Mouse (Mus musculus) heart, embryonic 13.5 days (tissue): ENCODE data around the gene Nfib. TPM values are rescaled to one million over a fixed set of nuclear protein-coding genes. Genes with fewer than 3 reads are reported as not detected.

Experiments
- ATAC-seq: fragments of 200-750 bp; cut with Nextera tagmentation; 2 replicates; pipeline ENCODE4 v1.8.0; 2017; ENCODE audit warnings: moderate TSS enrichment; ENCODE audit not compliant: insufficient number of reproducible peaks, low FRiP score, low TSS enrichment; ENCODE audit errors: extremely low read depth
- H3K27ac ChIP-seq: fragments of 300-500 bp; sonication (generic); replicated peaks from 2 replicates; pipeline ENCODE4 v1.5.1; 2015; ENCODE audit warnings: moderate library complexity, mild to moderate bottlenecking, inconsistent platforms
- H3K27me3 ChIP-seq: fragments of 300-500 bp; sonication (generic); replicated peaks from 2 replicates; pipeline ENCODE4 v1.6.1; 2015; ENCODE audit warnings: mild to moderate bottlenecking, inconsistent platforms
- H3K36me3 ChIP-seq: fragments of 300-500 bp; sonication (generic); 2 replicates; pipeline ENCODE4 v1.6.1; 2015; ENCODE audit warnings: mild to moderate bottlenecking, inconsistent platforms
- H3K4me1 ChIP-seq: fragments of 300-500 bp; sonication (generic); 2 replicates; pipeline ENCODE4 v1.6.1; 2015; ENCODE audit warnings: inconsistent platforms
- H3K4me2 ChIP-seq: fragments of 300-500 bp; sonication (generic); 2 replicates; pipeline ENCODE4 v1.6.1; 2015; ENCODE audit warnings: inconsistent platforms, mild to moderate bottlenecking, moderate library complexity
- H3K4me3 ChIP-seq: fragments of 300-500 bp; sonication (generic); 2 replicates; pipeline ENCODE4 v1.5.1; 2015; ENCODE audit warnings: moderate library complexity, mild to moderate bottlenecking, inconsistent platforms
- H3K9ac ChIP-seq: fragments of 300-500 bp; sonication (generic); 2 replicates; pipeline ENCODE4 v1.6.1; 2015; ENCODE audit warnings: inconsistent platforms, mild to moderate bottlenecking, moderate library complexity
- H3K9me3 ChIP-seq: fragments of 300-500 bp; sonication (generic); 2 replicates; pipeline ENCODE4 v1.6.1; 2016; ENCODE audit warnings: inconsistent platforms
- WGBS: fragments of 180-500 bp; shearing (Covaris S2); methylation state at CpG from one replicate; pipeline ENCODE4 v1.1.7; 2015; ENCODE audit warnings: mixed read lengths; 5-methylcytosine and 5-hydroxymethylcytosine counted together
- polyA plus RNA-seq: library from polyadenylated mRNA; unstranded; fragments of >200 nt; fragmentation: Nextera tagmentation; extraction: Ambion mirVana; gene quantifications from 2 replicates; pipeline ENCODE4 v1.2.1, GENCODE M21; 2015

Gene Nfib
- polyA plus RNA-seq, 1 experiment from 2014 or later, result 53.0 TPM

DNA sequence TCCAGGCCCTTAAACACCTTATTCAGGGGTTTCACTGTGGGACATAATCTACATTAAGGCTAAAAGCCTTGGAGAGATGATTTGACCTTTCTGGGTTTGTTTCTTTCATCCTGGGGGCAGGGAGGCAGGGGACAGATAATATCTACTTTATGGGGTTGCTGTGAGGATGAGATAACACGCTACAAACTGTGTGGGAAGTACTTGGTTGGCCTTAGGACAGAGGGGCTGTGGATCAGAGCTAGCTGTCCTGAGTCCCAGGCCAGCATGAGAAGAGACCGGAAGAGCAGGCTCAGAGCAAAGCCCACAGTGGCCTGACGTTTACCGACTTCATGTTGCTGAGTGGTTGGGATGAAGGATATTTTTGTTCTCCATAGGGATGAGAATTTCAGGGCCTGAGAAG, 81.7 kb downstream of the Nfib start:
- Histone ChIP-seq H3K27me3 (no peaks in the 10 kb centered on the region), H3K36me3 (no peaks in the 10 kb centered on the region), H3K9ac (no peak overlapping the region), H3K9me3 (no peaks in the 10 kb centered on the region), H3K4me3 (no peak overlapping the region), H3K4me2 (no peak overlapping the region), H3K4me1 (peaks cover 32% of the 10 kb centered on the region), H3K27ac (peak overlapping the region; percentile 81)
- ATAC-seq, result no peak
- 51% methylated on average over 4 of the region's 4 CpGs for whole genome bisulfite sequencing

DNA sequence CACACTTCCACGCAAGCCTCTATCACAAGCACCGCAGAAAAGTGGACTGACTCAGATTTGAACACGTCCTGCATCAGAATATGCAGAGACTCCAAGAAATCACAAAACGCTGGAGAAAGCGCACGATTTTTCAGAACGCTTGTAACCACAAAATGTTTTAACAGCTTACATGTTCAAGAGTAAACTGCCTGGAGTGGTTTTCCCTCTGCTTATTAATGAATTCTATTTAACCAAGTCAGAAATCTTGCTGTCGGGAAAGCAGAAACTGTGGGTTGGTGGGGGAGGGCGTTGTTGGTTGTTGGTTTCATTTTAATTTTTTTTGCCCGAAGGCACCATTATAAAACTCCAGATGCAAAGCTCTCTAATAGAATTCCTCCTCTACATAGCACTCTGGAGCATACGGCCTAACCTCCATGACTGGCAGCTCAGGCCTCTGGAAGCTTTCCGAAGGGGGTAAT, 82.4 kb downstream of the Nfib start:
- no peak for ATAC-seq
- 64% methylated on average over 12 of the region's 12 CpGs for WGBS
- H3K27ac ChIP-seq, result peak overlapping the region; percentile 81
- H3K36me3 ChIP-seq, result no peaks in the 10 kb centered on the region
- peaks cover 37% of the 10 kb centered on the region for H3K4me1 ChIP-seq
- peak overlapping the region; percentile 51 for H3K4me2 ChIP-seq
- 0 out of 2 replicates have a peak overlapping the region, but pooled peaks have one; percentile 24 for H3K9ac ChIP-seq
- H3K27me3 ChIP-seq, result no peaks in the 10 kb centered on the region
- no peak overlapping the region for H3K4me3 ChIP-seq
- no peaks in the 10 kb centered on the region for H3K9me3 ChIP-seq

DNA sequence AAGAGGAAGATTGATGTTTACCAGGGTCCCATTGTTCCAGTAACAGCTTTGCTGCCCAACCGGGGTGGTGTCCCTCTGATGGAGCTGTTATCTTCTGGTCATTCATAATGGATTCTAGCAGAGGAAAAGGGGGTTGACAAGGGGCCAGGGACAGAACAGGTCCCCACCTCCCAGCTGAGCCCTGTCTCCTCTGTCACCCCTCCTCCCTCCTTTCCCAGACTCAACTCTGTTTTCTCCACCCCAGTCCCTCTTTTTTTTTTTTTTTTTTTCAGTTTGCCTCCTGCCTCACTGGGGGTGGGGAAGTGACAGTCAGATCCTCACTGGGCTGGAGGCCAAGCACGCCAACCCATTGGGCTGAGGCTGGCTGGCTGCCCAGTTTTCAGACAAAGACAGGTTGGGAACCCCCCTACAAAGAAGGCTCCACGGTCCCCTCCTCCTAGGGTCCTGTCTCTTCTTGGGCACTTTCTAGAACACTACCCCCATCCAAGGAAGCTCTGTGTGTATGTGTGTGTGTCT, 83.2 kb downstream of the Nfib start:
- Histone ChIP-seq H3K4me1 (peaks cover 45% of the 10 kb centered on the region), H3K4me2 (peak overlapping the region; percentile 51), H3K9me3 (no peaks in the 10 kb centered on the region), H3K27me3 (no peaks in the 10 kb centered on the region), H3K36me3 (no peaks in the 10 kb centered on the region), H3K4me3 (peak overlapping the region; percentile 11; the same call in 1 of the 2 replicates), H3K9ac (peak overlapping the region; percentile 61), H3K27ac (peak overlapping the region; percentile 81)
- ATAC-seq, result peak; percentile 72
- WGBS, result 0% methylated on average over 3 of the region's 3 CpGs

DNA sequence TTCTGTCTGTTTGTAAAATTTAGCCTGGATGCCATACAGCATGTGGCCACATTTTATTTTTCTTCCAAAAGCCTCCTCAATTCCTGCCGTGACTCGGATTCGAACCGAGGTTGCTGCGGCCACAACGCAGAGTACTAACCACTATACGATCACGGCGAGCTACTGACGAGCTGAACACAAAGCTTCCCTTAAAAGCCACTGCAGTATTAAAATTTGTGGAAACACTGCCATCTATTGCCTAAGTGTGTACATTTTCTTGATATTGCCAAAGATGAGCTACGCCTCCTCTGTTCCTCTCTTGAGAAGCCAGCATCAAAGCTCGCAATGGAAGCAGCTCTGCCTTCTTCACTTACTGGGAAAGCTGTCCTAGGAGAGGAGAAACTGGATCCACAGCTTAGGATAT, 86.0 kb downstream of the Nfib start:
- H3K9ac ChIP-seq, result no peak overlapping the region
- H3K4me2 ChIP-seq, result no peak overlapping the region
- no peaks in the 10 kb centered on the region for H3K36me3 ChIP-seq
- 57% methylated on average over 12 of the region's 12 CpGs for WGBS
- peaks cover 46% of the 10 kb centered on the region for H3K4me1 ChIP-seq
- no peaks in the 10 kb centered on the region for H3K27me3 ChIP-seq
- H3K9me3 ChIP-seq, result no peaks in the 10 kb centered on the region
- no peak overlapping the region for H3K27ac ChIP-seq
- no peak overlapping the region for H3K4me3 ChIP-seq
- no peak for ATAC-seq

DNA sequence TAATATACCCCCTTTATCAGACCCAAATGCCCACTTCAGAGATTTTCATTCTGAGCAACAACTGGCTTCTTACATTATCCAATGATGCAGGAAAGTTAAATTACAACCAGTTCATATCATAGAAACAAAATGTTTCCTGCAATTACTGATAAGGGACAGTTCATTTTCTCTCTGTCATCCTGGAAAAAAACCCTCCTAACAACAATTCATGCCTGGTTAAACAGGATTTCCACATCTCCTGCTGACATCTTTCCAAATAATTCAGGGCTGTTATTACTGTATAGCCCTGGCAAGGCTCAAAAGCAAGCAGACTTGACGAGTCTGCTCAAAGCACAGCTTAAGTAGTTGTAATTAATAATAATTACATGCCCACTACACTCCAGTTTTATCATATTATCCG, 86.5 kb downstream of the Nfib start:
- Histone ChIP-seq H3K4me2 (no peak overlapping the region), H3K27me3 (no peaks in the 10 kb centered on the region), H3K27ac (no peak overlapping the region), H3K4me3 (no peak overlapping the region), H3K9ac (no peak overlapping the region), H3K36me3 (no peaks in the 10 kb centered on the region), H3K9me3 (no peaks in the 10 kb centered on the region), H3K4me1 (peaks cover 48% of the 10 kb centered on the region)
- no peak for ATAC-seq
- WGBS, result 55% methylated on average over 2 of the region's 2 CpGs

DNA sequence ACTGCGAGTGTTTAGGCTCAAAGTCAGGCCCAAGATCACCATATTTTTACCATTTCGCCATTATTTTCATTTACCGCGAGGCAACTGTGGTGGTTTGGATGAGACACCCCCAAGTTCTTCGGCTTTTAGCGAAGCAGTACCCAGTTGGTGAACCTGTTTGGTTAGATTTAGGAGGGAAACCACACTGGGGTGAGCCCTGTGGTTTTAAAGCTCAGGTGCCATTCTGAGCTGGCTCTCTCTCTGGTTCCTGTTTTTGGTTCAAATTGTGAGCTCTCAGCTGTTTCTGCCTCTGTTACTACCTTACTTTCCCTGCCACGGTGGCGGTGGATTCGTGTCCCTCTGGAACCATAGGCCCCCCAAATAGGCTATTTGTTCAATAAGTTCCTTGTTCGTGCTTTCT, 88.3 kb downstream of the Nfib start:
- Histone ChIP-seq H3K4me2 (no peak overlapping the region), H3K4me3 (no peak overlapping the region), H3K4me1 (peaks cover 35% of the 10 kb centered on the region), H3K9ac (no peak overlapping the region), H3K36me3 (no peaks in the 10 kb centered on the region), H3K27ac (no peak overlapping the region), H3K9me3 (no peaks in the 10 kb centered on the region), H3K27me3 (no peaks in the 10 kb centered on the region)
- 83% methylated on average over 10 of the region's 10 CpGs for WGBS
- ATAC-seq, result no peak

- Histone ChIP-seq H3K4me2 (no peak overlapping the region), H3K36me3 (no peaks in the 10 kb centered on the region), H3K9me3 (no peaks in the 10 kb centered on the region), H3K27me3 (no peaks in the 10 kb centered on the region), H3K4me3 (no peak overlapping the region), H3K4me1 (peaks cover 24% of the 10 kb centered on the region), H3K27ac (no peak overlapping the region), H3K9ac (no peak overlapping the region)
- no peak for ATAC-seq
- 83% methylated on average over 5 of the region's 5 CpGs for WGBS
Measured at GRCm38 (mm10) chr4:82615712-82616111, 89.8 kb downstream of the Nfib start.

DNA sequence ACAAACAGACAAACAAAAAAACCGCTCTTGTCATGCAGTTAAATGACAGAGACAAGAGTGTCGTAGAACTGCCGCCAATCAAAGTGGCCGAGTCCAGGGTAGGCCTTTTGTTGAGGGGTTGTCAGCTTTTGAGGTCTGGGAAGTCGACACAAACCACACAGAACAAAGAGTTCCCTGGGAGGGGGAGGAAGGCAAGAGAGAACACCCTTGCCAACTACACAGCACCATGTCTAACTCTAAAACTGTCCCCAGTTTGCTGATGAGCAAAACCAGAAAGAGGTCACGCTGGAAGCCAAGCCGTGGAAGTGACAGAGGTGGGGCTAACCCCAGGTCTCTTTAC, 91.1 kb downstream of the Nfib start:
- no peak overlapping the region for H3K4me3 ChIP-seq
- H3K4me1 ChIP-seq, result peaks cover 26% of the 10 kb centered on the region
- no peaks in the 10 kb centered on the region for H3K36me3 ChIP-seq
- H3K9me3 ChIP-seq, result no peaks in the 10 kb centered on the region
- H3K9ac ChIP-seq, result peak overlapping the region; percentile 42; the same call in 1 of the 2 replicates
- 51% methylated on average over 7 of the region's 7 CpGs for WGBS
- H3K27me3 ChIP-seq, result no peaks in the 10 kb centered on the region
- H3K27ac ChIP-seq, result no peak overlapping the region
- no peak overlapping the region for H3K4me2 ChIP-seq
- no peak for ATAC-seq

DNA sequence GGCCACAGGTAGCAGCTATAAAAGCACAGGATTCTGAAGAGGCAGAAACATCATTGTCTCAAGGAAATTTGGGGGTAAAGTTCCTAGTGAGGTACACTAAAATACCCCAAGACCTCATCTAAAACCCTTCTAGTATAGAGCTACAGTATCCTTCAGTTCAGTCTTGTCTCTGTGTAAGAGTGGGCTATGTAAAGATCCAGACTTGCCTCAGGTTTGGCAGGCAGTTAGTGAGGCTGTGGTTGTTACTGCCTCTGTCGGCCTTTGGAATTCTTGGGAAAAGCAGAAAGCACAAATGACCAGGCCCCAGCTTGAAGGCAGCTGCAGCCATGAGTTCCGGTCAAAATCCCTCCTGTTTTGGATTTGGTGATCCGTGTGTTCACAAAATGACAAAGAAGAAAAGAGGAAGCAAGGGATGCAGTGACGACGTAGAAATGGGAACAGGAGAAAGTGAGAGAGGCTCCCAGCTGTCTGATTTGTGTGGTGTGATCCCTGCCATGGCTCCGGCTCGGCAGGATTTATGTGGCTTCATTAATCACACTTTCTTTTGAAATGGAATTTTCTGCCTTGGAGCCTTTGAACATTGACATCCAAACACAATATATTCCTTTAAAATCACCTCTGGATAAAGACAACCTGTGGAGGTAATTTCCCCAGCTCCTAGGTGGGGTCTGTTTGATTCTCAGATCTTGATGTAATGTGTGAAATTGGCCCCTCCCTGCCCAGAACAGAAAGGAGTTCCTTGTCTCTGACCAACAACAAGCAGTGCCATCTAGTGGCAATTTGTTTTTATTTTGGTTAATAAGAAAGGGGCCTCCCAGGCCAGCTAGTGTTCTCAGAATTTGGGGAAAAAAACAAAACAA, 91.7 kb downstream of the Nfib start:
- no peak for ATAC-seq
- H3K27me3 ChIP-seq, result no peaks in the 10 kb centered on the region
- H3K4me3 ChIP-seq, result no peak overlapping the region
- 42% methylated on average over 7 of the region's 7 CpGs for WGBS
- no peak overlapping the region for H3K27ac ChIP-seq
- no peak overlapping the region for H3K4me2 ChIP-seq
- H3K4me1 ChIP-seq, result peaks cover 26% of the 10 kb centered on the region
- H3K9me3 ChIP-seq, result no peaks in the 10 kb centered on the region
- H3K9ac ChIP-seq, result peak overlapping the region; percentile 2; the same call in 1 of the 2 replicates
- H3K36me3 ChIP-seq, result no peaks in the 10 kb centered on the region

GRCm38 (mm10) chr4:82609676-82610075, 95.9 kb downstream of the Nfib start:
- no peaks in the 10 kb centered on the region for H3K36me3 ChIP-seq
- peaks cover 13% of the 10 kb centered on the region for H3K4me1 ChIP-seq
- no peak overlapping the region for H3K27ac ChIP-seq
- 73% methylated on average over 4 of the region's 4 CpGs for WGBS
- H3K9me3 ChIP-seq, result no peaks in the 10 kb centered on the region
- no peak overlapping the region for H3K4me3 ChIP-seq
- no peak overlapping the region for H3K4me2 ChIP-seq
- ATAC-seq, result no peak
- H3K9ac ChIP-seq, result no peak overlapping the region
- H3K27me3 ChIP-seq, result no peaks in the 10 kb centered on the region

GRCm38 (mm10) chr4:82608768-82609610, 96.6 kb downstream of the Nfib start:
- H3K27ac ChIP-seq, result no peak overlapping the region

More at GRCm38 (mm10) chr4:82608768-82609610, 96.6 kb downstream of the Nfib start:
- no peak for ATAC-seq
- no peak overlapping the region for H3K4me3 ChIP-seq
- H3K27me3 ChIP-seq, result no peaks in the 10 kb centered on the region
- peaks cover 12% of the 10 kb centered on the region for H3K4me1 ChIP-seq
- H3K4me2 ChIP-seq, result no peak overlapping the region
- no peak overlapping the region for H3K9ac ChIP-seq
- no peaks in the 10 kb centered on the region for H3K9me3 ChIP-seq
- 69% methylated on average over 9 of the region's 9 CpGs for WGBS
- H3K36me3 ChIP-seq, result no peaks in the 10 kb centered on the region
